Mouse (Mus musculus): ENCODE data around the gene Coq5. TPM values are rescaled to one million over a fixed set of nuclear protein-coding genes. Genes with fewer than 3 reads are reported as not detected.

Coq5 gene
- total RNA-seq, 1 experiment, result 34.8 TPM

DNA sequence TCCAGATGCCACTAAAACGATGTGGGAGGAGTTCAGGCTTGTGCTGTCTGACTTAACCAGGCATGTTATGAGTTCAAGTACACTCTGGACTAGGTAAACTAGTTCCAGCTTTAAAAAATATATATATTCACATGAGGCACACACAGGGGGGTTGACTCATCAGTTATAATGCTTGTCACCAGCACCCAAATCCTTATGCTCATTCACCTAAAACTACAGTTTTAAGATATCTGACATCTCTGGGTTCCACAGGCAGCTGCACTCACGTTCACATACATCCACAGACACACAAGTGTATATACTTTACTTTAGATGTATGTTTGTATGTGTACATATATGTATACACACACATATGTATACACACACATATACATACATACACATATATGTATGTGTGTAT, 681 bp upstream of the Coq5 start:
- Histone ChIP-seq H3K9ac (ENCODE audit: insufficient read depth, low read depth, low read length, poor library complexity, severe bottlenecking) (no peak overlapping the region), H3K4me3 (ENCODE audit: insufficient read depth in 1 of 2, low read depth in 1 of 2, low read length in 2 of 2, poor library complexity in 1 of 2, severe bottlenecking in 1 of 2) (no peak overlapping the region), H3K4me1 (ENCODE audit: control insufficient read depth in 2 of 2, insufficient read depth in 2 of 2, low read length in 2 of 2, poor library complexity in 1 of 2) (peaks cover 2 to 5% of the 10 kb centered on the region in 2 experiments; a peak in 2 of 4 replicates), H3K27ac (ENCODE audit: insufficient read depth, low read depth, low read length, poor library complexity, severe bottlenecking) (no peak overlapping the region), H3K36me3 (ENCODE audit: control insufficient read depth, insufficient read depth, low read length, poor library complexity, severe bottlenecking) (peaks cover 6% of the 10 kb centered on the region; the same call in 1 of the 2 replicates), H3K9me3 (ENCODE audit: control insufficient read depth, insufficient read depth, low read depth, low read length) (no peaks in the 10 kb centered on the region)
- TF ChIP-seq HCFC1 (IDR thresholded peaks at IDR 0.05; ENCODE audit: borderline replicate concordance, insufficient read depth, low read length) (no peak), ZNF384 (IDR thresholded peaks at IDR 0.05; ENCODE audit: low read depth, low read length) (no peak), ZC3H11A (IDR thresholded peaks at IDR 0.05; ENCODE audit: borderline replicate concordance, low read depth, low read length) (no peak), MAFK (IDR thresholded peaks at IDR 0.05; ENCODE audit: insufficient read depth, low read depth, low read length) (no peak), CHD2 (IDR thresholded peaks at IDR 0.05; ENCODE audit: low read depth, low read length) (no peak)
- no peak for DNase-seq (ENCODE audit: low read depth, low spot score)
- in situ Hi-C loops (cut with MboI; ENCODE audit: low sequenced_read_pairs in 2 of 2, unreplicated experiment in 2 of 2), result no loop called here

DNA sequence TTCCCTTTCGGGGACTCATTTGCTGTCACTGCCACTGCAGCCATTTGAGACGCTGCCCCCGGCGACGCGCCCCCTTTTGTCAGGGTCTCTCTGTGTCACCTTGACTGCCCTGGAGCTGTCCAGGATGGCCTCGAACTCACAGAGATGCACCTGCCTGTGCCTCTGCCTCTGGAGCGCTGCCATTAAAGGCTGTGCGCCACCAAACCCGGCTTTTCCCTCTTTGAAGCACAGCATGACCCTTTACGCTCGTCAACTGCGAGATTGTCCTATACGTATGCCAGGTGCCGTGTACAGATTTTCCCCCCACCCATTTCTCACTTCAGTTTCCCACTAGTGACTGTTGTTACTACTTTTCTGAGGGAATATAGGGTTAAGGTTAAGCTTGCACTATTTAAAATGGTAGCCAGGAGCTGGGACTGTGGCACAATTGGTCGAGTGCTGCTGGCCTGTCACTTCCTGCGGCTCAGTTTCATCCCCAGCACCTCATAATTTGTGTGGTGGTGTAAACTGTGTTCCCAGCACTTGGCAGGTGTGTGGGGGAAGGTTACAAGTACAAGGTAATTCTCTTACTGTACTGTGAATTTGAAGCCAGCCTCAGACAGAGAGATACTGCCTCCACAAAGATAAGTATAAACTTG, 703 bp downstream of the Coq5 start:
- peaks cover 11% of the 10 kb centered on the region; the same call in 1 of the 2 replicates for H3K36me3 ChIP-seq (ENCODE audit: control insufficient read depth, insufficient read depth, low read length, poor library complexity, severe bottlenecking)
- in situ Hi-C loops (cut with MboI; ENCODE audit: low sequenced_read_pairs in 2 of 2, unreplicated experiment in 2 of 2), result no loop called here
- no peak for TF ChIP-seq ZC3H11A (IDR thresholded peaks at IDR 0.05; ENCODE audit: borderline replicate concordance, low read depth, low read length)
- TF ChIP-seq HCFC1 (IDR thresholded peaks at IDR 0.05; ENCODE audit: borderline replicate concordance, insufficient read depth, low read length), result no peak
- TF ChIP-seq MAFK (IDR thresholded peaks at IDR 0.05; ENCODE audit: insufficient read depth, low read depth, low read length), result no peak
- TF ChIP-seq ZNF384 (IDR thresholded peaks at IDR 0.05; ENCODE audit: low read depth, low read length), result no peak
- no peak for TF ChIP-seq CHD2 (IDR thresholded peaks at IDR 0.05; ENCODE audit: low read depth, low read length)
- peak overlapping the region; percentile 86 to 91 for H3K4me3 ChIP-seq (ENCODE audit: insufficient read depth in 1 of 2, low read depth in 1 of 2, low read length in 2 of 2, poor library complexity in 1 of 2, severe bottlenecking in 1 of 2)
- H3K27ac ChIP-seq (ENCODE audit: insufficient read depth, low read depth, low read length, poor library complexity, severe bottlenecking), result no peak overlapping the region
- H3K9ac ChIP-seq (ENCODE audit: insufficient read depth, low read depth, low read length, poor library complexity, severe bottlenecking), result peak overlapping the region; percentile 81
- no peaks in the 10 kb centered on the region for H3K9me3 ChIP-seq (ENCODE audit: control insufficient read depth, insufficient read depth, low read depth, low read length)
- H3K4me1 ChIP-seq (ENCODE audit: control insufficient read depth in 2 of 2, insufficient read depth in 2 of 2, low read length in 2 of 2, poor library complexity in 1 of 2), result peaks cover 0 to 2% of the 10 kb centered on the region in 2 experiments; a peak in 1 of 4 replicates
- peak; percentile 34 for DNase-seq (ENCODE audit: low read depth, low spot score)

DNA sequence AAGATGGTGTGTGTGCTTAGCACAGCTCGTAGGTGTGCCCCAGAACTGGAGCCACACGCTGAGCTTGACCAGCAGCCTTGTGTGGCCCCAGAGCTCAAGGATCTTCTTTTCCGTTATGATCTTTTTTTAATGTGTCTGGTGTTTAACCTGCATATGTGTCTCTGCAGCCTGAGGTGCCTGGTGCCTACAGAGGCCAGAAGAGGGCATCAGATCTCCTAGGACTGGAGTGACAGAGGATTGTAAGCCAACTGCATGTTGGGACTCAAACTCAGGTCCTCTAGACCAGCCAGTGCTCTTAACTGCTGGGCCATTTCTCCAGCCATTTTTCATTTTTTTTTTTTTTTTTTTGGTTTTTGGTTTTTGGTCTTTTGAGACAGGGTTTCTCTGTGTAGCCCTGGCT, 5.3 kb downstream of the Coq5 start:
- in situ Hi-C loops (cut with MboI; ENCODE audit: low sequenced_read_pairs in 2 of 2, unreplicated experiment in 2 of 2), result no loop called here
- no peaks in the 10 kb centered on the region for H3K9me3 ChIP-seq (ENCODE audit: control insufficient read depth, insufficient read depth, low read depth, low read length)
- H3K4me1 ChIP-seq (ENCODE audit: control insufficient read depth in 2 of 2, insufficient read depth in 2 of 2, low read length in 2 of 2, poor library complexity in 1 of 2), result no peaks in the 10 kb centered on the region
- no peak overlapping the region for H3K4me3 ChIP-seq (ENCODE audit: insufficient read depth in 1 of 2, low read depth in 1 of 2, low read length in 2 of 2, poor library complexity in 1 of 2, severe bottlenecking in 1 of 2)
- no peak overlapping the region for H3K9ac ChIP-seq (ENCODE audit: insufficient read depth, low read depth, low read length, poor library complexity, severe bottlenecking)
- DNase-seq (ENCODE audit: low read depth, low spot score), result no peak
- H3K36me3 ChIP-seq (ENCODE audit: control insufficient read depth, insufficient read depth, low read length, poor library complexity, severe bottlenecking), result peaks cover 13% of the 10 kb centered on the region; the same call in 1 of the 2 replicates
- H3K27ac ChIP-seq (ENCODE audit: insufficient read depth, low read depth, low read length, poor library complexity, severe bottlenecking), result no peak overlapping the region
- TF ChIP-seq ZNF384 (IDR thresholded peaks at IDR 0.05; ENCODE audit: low read depth, low read length) (no peak), ZC3H11A (IDR thresholded peaks at IDR 0.05; ENCODE audit: borderline replicate concordance, low read depth, low read length) (no peak), CHD2 (IDR thresholded peaks at IDR 0.05; ENCODE audit: low read depth, low read length) (no peak), HCFC1 (IDR thresholded peaks at IDR 0.05; ENCODE audit: borderline replicate concordance, insufficient read depth, low read length) (no peak), MAFK (IDR thresholded peaks at IDR 0.05; ENCODE audit: insufficient read depth, low read depth, low read length) (no peak)

DNA sequence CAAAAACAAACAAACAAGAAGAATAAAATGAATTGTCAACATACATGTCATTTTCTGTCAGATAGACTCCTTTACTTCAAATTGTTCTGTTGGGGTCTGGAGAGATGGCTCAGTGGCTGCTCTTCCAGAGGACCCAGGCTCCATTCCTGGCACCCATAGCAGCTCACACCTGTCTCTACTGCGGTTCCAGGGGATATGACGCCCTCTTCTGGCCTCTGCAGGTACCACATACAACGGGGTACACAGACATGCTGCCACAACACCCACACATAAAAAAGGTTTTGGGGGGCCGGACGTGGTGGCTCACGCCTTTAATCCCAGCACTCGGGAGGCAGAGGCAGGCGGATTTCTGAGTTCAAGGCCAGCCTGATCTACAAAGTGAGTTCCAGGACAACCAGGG, 14.7 kb downstream of the Coq5 start:
- DNase-seq (ENCODE audit: low read depth, low spot score), result no peak
- 0 out of 2 replicates have a peak, but pooled peaks have one; percentile 21 for TF ChIP-seq ZC3H11A (IDR thresholded peaks at IDR 0.05; ENCODE audit: borderline replicate concordance, low read depth, low read length)
- TF ChIP-seq MAFK (IDR thresholded peaks at IDR 0.05; ENCODE audit: insufficient read depth, low read depth, low read length), result no peak
- in situ Hi-C loops (cut with MboI; ENCODE audit: low sequenced_read_pairs in 2 of 2, unreplicated experiment in 2 of 2), result no loop called here
- Histone ChIP-seq H3K9ac (ENCODE audit: insufficient read depth, low read depth, low read length, poor library complexity, severe bottlenecking) (no peak overlapping the region), H3K36me3 (ENCODE audit: control insufficient read depth, insufficient read depth, low read length, poor library complexity, severe bottlenecking) (peaks cover 36% of the 10 kb centered on the region), H3K4me1 (ENCODE audit: control insufficient read depth in 2 of 2, insufficient read depth in 2 of 2, low read length in 2 of 2, poor library complexity in 1 of 2) (0 out of 4 replicates have a peak, but pooled peaks cover 1 to 3% of the 10 kb centered on the region in 2 experiments), H3K4me3 (ENCODE audit: insufficient read depth in 1 of 2, low read depth in 1 of 2, low read length in 2 of 2, poor library complexity in 1 of 2, severe bottlenecking in 1 of 2) (no peak overlapping the region), H3K27ac (ENCODE audit: insufficient read depth, low read depth, low read length, poor library complexity, severe bottlenecking) (no peak overlapping the region), H3K9me3 (ENCODE audit: control insufficient read depth, insufficient read depth, low read depth, low read length) (no peaks in the 10 kb centered on the region)

Data from ES-E14 (cell line).